Mouse (Mus musculus) MEL (cell line): ENCODE data around the gene Mov10.

Experiments
- CTCF ChIP-seq, 3 experiments: IDR thresholded peaks in 2 of 3; conservative IDR thresholded peaks in 1 of 3; 2 replicates each; pipeline ENCODE4 v1.5.1; 2011 to 2012; ENCODE audit warnings: low read length in 3 of 3, low read depth in 2 of 3, mild to moderate bottlenecking in 2 of 3, improper control_type of control experiment in 1 of 3, inconsistent platforms in 1 of 3, mixed read lengths in 1 of 3, moderate library complexity in 1 of 3; ENCODE audit not compliant: control insufficient read depth in 1 of 3, insufficient read depth in 1 of 3, poor library complexity in 1 of 3, severe bottlenecking in 1 of 3
- MEF2A ChIP-seq: IDR thresholded peaks from 2 replicates; pipeline ENCODE4 v1.6.1; 2014; ENCODE audit warnings: low read depth, mild to moderate bottlenecking, inconsistent platforms, low read length, improper control_type of control experiment; ENCODE audit not compliant: poor library complexity, insufficient replicate concordance, severe bottlenecking; ENCODE audit errors: extremely low read depth

GRCm38 (mm10) chr3:104769135-104769534 is 49.2 kb downstream of the Mov10 start:
- TF ChIP-seq MEF2A (no peak), CTCF (IDR thresholded peaks at IDR 0.05 in 2 of 3, conservative IDR thresholded peaks at IDR 0.05 in 1 of 3; ENCODE audit: control insufficient read depth in 1 of 3, insufficient read depth in 1 of 3, low read depth in 2 of 3, low read length in 3 of 3, poor library complexity in 1 of 3, severe bottlenecking in 1 of 3) (no peak)
